Mouse (Mus musculus) embryonic fibroblast, embryonic 13.5 days (primary cell): ENCODE data around the gene Vwf.

Experiments used
- CTCF ChIP-seq: IDR thresholded peaks from 2 replicates; pipeline ENCODE4 v1.5.1; 2011; ENCODE audit warnings: mild to moderate bottlenecking, control low read depth, low read length, moderate library complexity, borderline replicate concordance; ENCODE audit not compliant: insufficient read depth
- POLR2A ChIP-seq: IDR thresholded peaks from 2 replicates; pipeline ENCODE4 v1.6.1; 2011; ENCODE audit warnings: low read depth, mild to moderate bottlenecking, control low read depth, low read length, moderate library complexity

DNA sequence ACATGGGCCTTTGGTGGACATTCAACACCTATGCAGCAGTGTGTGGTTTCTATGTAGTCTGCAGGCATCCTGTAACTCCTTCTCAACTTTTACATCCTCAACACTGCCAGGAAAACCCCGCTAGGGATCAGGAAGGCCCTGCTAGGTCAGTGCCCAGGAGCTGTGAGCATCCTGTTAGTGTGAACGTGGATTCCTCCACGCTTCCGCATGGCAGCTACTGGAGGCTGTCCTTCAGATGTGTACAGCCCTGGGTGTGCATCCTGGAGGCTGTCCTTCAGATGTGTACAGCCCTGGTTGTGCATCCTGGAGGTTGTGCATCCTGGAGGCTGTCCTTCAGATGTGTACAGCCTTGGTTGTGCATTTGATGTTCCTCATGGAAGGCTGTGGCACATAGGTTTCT, 47.7 kb downstream of the Vwf start:
- TF ChIP-seq POLR2A, result no peak
- no peak for TF ChIP-seq CTCF
